Mouse (Mus musculus) limb, embryonic 14.5 days (tissue): ENCODE measurements around the gene Bhlha15. TPM values are rescaled to one million over a fixed set of nuclear protein-coding genes. Genes with fewer than 3 reads are reported as not detected.
A peak's percentile ranks its signal among the peaks of the same experiment; 100 is the strongest.

ENCODE experiments used
- ATAC-seq: fragments of 200-750 bp; cut with Nextera tagmentation; 2 replicates; pipeline ENCODE4 v1.8.0; 2017; ENCODE audit warnings: low read depth, moderate number of reproducible peaks, moderate TSS enrichment; ENCODE audit not compliant: low FRiP score
- DNase-seq: peaks from one replicate; pipeline ENCODE4 v3.0.0-alpha.2; 2015; ENCODE audit warnings: low spot score
- H3K27ac ChIP-seq: fragments of 300-500 bp; sonication (generic); replicated peaks from 2 replicates; pipeline ENCODE4 v1.5.1; 2014; ENCODE audit warnings: low read depth, mild to moderate bottlenecking, low read length, moderate library complexity, mixed read lengths
- H3K27me3 ChIP-seq: fragments of 300-500 bp; sonication (generic); 2 replicates; pipeline ENCODE4 v1.6.1; 2014; ENCODE audit warnings: low read length, mixed read lengths; ENCODE audit not compliant: control insufficient read depth, insufficient read depth
- H3K36me3 ChIP-seq: fragments of 300-500 bp; sonication (generic); 2 replicates; pipeline ENCODE4 v1.6.1; 2014; ENCODE audit warnings: mild to moderate bottlenecking, low read length, moderate library complexity, mixed read lengths; ENCODE audit not compliant: control insufficient read depth, insufficient read depth
- H3K4me1 ChIP-seq: fragments of 300-500 bp; sonication (generic); 2 replicates; pipeline ENCODE4 v1.6.1; 2014; ENCODE audit warnings: antibody characterized with exemption, low read length, mixed read lengths; ENCODE audit not compliant: control insufficient read depth, insufficient read depth
- H3K4me2 ChIP-seq: fragments of 300-500 bp; sonication (generic); replicated peaks from 2 replicates; pipeline ENCODE4 v1.6.1; 2014; ENCODE audit warnings: low read depth, mild to moderate bottlenecking, low read length, moderate library complexity; ENCODE audit not compliant: severe bottlenecking
- H3K4me3 ChIP-seq: fragments of 300-500 bp; sonication (generic); replicated peaks from 2 replicates; pipeline ENCODE4 v1.5.1; 2014; ENCODE audit warnings: low read length
- H3K9ac ChIP-seq: fragments of 300-500 bp; sonication (generic); 2 replicates; pipeline ENCODE4 v1.6.1; 2014; ENCODE audit warnings: mild to moderate bottlenecking, low read depth, low read length, moderate library complexity; ENCODE audit not compliant: severe bottlenecking
- H3K9me3 ChIP-seq: fragments of 300-500 bp; sonication (generic); 2 replicates; pipeline ENCODE4 v1.6.1; 2016; ENCODE audit warnings: low read length; ENCODE audit not compliant: control insufficient read depth
- POLR2A ChIP-seq: fragments of 200-500 bp; IDR thresholded peaks from 2 replicates; pipeline ENCODE4 v1.8.0; 2012; ENCODE audit warnings: inconsistent platforms, mild to moderate bottlenecking, moderate library complexity, borderline replicate concordance; ENCODE audit not compliant: insufficient read depth, insufficient read length; ENCODE audit errors: extremely low read depth
- WGBS: fragments of 180-500 bp; shearing (Covaris S2); extraction: QIAGEN DNeasy Blood & Tissue Kit; methylation state at CpG from one replicate; pipeline ENCODE4 v1.1.7; 2014; 5-methylcytosine and 5-hydroxymethylcytosine counted together
- polyA plus RNA-seq, 2 experiments: library from polyadenylated mRNA; depleted of rRNA in 1 of 2; stranded (reverse) in 1 of 2; unstranded in 1 of 2; fragments of >200 nt; fragmentation: Nextera tagmentation in 1 of 2; extraction: Ambion mirVana in 1 of 2; gene quantifications; 2 replicates each; pipeline versions ENCODE4 v1.2.1 to v1.2.3; 2012 to 2014

Bhlha15 gene
- polyA plus RNA-seq, 2 experiments = 0.22 to 0.23 TPM

DNA sequence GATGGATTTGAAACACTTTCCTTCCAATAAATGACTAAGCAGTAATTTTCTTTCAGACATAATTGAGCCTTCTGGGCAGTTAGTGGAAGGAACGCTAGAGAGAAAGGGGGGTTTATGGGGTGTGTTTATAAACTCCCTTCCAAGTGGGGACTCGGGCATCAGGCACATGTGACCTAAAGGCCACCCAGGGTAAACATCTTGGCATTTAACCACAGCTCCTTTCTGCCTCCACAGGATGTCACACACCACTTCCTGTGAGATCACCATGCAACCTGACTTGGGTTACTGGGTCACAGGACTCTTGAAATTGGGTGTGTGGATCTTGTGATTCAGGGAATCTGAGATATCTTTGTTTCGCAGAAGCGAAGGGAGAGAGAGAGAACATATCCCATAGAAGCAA is 31.2 kb downstream of the Bhlha15 start:
- no peak for DNase-seq
- peaks cover 9% of the 10 kb centered on the region for H3K4me1 ChIP-seq
- H3K9me3 ChIP-seq = no peaks in the 10 kb centered on the region
- WGBS = 54% methylated on average over 4 of the region's 4 CpGs
- no peaks in the 10 kb centered on the region for H3K27me3 ChIP-seq
- H3K27ac ChIP-seq = no peak overlapping the region
- no peak overlapping the region for H3K4me2 ChIP-seq
- ATAC-seq = no peak
- no peak for TF ChIP-seq POLR2A
- no peak overlapping the region for H3K9ac ChIP-seq
- peaks cover 12% of the 10 kb centered on the region; the same call in 1 of the 2 replicates for H3K36me3 ChIP-seq
- no peak overlapping the region for H3K4me3 ChIP-seq

DNA sequence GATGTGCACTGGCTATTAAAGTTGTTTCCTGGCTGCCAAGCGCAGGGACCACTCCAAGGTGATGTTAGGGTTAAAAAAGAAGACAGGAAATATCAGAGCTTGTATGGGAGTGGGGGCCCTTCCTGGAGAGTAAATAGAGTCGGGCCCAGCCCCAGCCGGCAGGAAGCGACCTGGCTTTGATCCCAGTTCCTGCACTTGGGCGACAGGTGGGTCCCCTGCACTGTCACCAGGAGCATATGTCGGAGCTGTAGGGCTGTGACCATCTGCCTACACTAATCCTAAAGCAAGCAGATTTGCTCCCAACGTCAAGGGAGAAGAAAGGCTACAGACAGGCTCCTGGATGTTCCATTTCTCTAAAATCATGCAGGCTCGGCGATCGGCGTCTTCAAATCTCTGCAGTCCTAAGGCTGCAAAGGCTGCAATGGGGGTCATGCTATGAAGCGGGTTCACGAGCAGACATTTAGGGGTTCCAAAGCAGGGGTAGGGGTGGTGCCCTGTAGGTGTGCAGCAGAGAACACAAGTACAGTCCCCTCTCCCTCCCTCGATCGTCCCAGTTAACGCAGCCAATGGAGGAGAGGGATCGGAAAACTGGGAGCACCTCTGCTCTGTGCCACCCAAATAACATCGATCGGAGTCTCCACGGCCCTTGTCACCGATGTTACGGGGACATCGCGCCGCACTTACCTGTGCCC is 32.9 kb downstream of the Bhlha15 start:
- no peaks in the 10 kb centered on the region for H3K9me3 ChIP-seq
- no peak for TF ChIP-seq POLR2A
- peaks cover 5% of the 10 kb centered on the region; the same call in 1 of the 2 replicates for H3K36me3 ChIP-seq
- H3K4me1 ChIP-seq = peaks cover 9% of the 10 kb centered on the region
- DNase-seq (peak; percentile 40), ATAC-seq (peak; percentile 60)
- H3K4me3 ChIP-seq = peak overlapping the region; percentile 71
- H3K4me2 ChIP-seq = peak overlapping the region; percentile 85
- H3K9ac ChIP-seq = peak overlapping the region; percentile 72
- WGBS = under 1% methylated on average over 25 of the region's 25 CpGs
- no peak overlapping the region for H3K27ac ChIP-seq
- no peaks in the 10 kb centered on the region for H3K27me3 ChIP-seq

DNA sequence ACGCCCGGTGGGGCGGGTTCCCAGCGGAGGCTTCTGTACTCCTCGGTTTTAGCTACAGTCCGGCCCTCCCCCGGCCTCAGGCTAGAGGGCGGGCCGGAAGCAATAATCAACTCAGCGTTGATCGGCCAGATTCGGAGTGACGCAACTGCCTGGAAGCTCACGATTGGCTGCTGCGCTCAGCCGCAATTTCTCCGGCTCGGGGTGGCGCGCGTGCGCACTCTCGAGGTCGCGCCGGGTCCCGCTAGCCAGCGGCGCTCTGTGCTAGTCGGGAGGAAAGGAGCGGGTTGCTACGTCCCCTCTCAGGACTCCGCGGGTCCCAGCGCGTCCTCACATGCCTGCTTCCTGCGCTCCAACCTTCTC is 33.4 kb downstream of the Bhlha15 start, which contains the start of gene Tecpr1:
Tecpr1 (minus strand) TSS at position 113 of the 360 bp plus-strand sequence.
- peak; percentile 97 for ATAC-seq
- TF ChIP-seq POLR2A = peak; percentile 68; the same call in 1 of the 2 replicates
- Histone ChIP-seq H3K36me3 (peaks cover under 1% of the 10 kb centered on the region; the same call in 1 of the 2 replicates), H3K27me3 (no peaks in the 10 kb centered on the region), H3K4me3 (peak within 1 kb of the TSS; percentile 71), H3K9me3 (no peaks in the 10 kb centered on the region), H3K9ac (peak within 1 kb of the TSS; percentile 72), H3K27ac (peak within 1 kb of the TSS; percentile 58), H3K4me1 (peaks cover 9% of the 10 kb centered on the region), H3K4me2 (peak within 1 kb of the TSS; percentile 85)
- DNase-seq = peak; percentile 96
- under 1% methylated on average over 26 of the region's 37 CpGs for WGBS

DNA sequence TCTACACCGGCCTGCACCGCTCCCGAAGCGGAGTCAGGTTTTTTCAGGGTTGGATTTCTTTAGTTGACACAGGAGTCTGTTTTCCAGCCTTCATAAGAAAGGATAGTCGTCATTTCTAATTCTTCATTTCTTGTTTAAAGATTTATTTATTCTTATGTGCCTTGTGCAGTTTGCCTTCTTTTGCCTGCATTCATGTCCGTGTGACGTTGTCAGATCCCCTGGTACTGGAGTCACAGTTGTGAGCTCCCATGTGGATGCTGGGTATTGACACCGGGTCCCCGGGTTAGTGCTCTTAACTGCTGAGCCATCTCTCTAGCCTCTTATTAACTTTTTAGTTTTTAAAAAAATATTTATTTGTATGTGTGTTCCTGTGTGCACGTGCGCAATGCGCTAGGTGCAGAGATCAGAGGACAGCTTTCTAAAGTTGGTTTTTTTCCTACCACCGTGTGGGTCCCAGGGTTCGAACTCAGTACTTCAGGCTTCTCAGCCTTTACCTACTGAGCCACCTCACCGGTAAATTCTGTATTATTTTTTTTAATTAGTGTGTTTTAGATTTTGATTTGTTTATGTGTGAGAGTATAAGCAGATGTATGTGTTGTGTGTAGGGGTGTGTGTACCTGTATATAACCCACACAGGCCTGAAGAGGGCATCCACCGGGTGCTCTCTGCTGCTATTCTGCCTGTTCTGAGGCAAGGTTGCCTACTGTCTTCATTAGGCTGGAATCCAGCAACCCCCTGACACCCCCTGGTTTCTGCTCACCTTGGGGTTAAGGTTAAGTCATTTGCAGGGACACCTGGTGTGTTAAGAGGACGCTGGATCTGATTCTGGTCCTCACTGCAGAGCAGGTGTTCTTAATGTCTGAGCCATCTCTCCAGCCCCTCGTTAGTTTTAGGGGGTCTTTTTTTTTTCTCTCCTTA is 34.1 kb downstream of the Bhlha15 start:
- WGBS = 20% methylated on average over 18 of the region's 18 CpGs
- DNase-seq = no peak

DNA sequence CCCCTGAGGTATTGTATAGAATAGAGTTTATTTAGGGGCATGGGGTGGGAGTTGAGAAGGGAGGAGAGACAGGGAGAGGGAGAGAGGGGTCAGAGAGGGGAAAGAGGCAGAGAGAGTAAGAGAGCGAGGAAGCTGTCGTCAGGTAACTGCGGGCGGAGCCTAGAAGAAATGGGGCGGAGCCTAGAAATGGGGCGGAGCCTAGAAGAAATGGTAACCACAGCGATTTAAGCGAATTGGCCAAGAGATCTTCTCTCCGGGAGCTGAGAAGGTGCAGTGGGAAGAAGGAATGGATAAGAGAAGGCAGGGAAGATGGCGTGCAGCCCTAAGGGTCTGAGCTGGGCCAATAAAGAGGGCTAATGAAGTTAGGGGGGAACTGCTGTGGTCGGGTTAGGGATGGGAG is 36.1 kb downstream of the Bhlha15 start:
- DNase-seq = no peak
- Histone ChIP-seq H3K4me2 (no peak overlapping the region), H3K27ac (no peak overlapping the region), H3K9me3 (no peaks in the 10 kb centered on the region), H3K27me3 (no peaks in the 10 kb centered on the region), H3K4me1 (peaks cover 9% of the 10 kb centered on the region), H3K36me3 (no peaks in the 10 kb centered on the region), H3K4me3 (no peak overlapping the region), H3K9ac (no peak overlapping the region)
- ATAC-seq = no peak
- WGBS = 24% methylated on average over 11 of the region's 11 CpGs
- TF ChIP-seq POLR2A = no peak

More for the DNA sequence above, 34.1 kb downstream of the Bhlha15 start:
- Histone ChIP-seq H3K4me3 (peak overlapping the region; percentile 71), H3K27ac (peak overlapping the region; percentile 58), H3K4me2 (peak overlapping the region; percentile 85), H3K36me3 (no peaks in the 10 kb centered on the region), H3K9ac (peak overlapping the region; percentile 72), H3K4me1 (peaks cover 9% of the 10 kb centered on the region), H3K27me3 (no peaks in the 10 kb centered on the region), H3K9me3 (no peaks in the 10 kb centered on the region)
- no peak for ATAC-seq
- no peak for TF ChIP-seq POLR2A
